Mouse (Mus musculus): ENCODE measurements around the gene Lif.

- TF ChIP-seq GATA1 (IDR thresholded peaks at IDR 0.05; ENCODE audit: low read length) (no peak), TAL1 (IDR thresholded peaks at IDR 0.05; ENCODE audit: low read length) (no peak)
These were observed 39.4 kb downstream of the Lif start for GRCm38 (mm10) chr11:4296610-4297275.
